Mouse (Mus musculus): ENCODE data around the gene Dcst1.

Dcst1 gene

GRCm38 (mm10) chr3:89337062-89337720 lies 27.9 kb downstream of the Dcst1 start:
- no peak for ATAC-seq (ENCODE audit: insufficient number of reproducible peaks, low FRiP score, low TSS enrichment)

GRCm38 (mm10) chr3:89336529-89336928 lies 28.5 kb downstream of the Dcst1 start:
- ATAC-seq (ENCODE audit: insufficient number of reproducible peaks, low FRiP score, low TSS enrichment), result no peak

GRCm38 (mm10) chr3:89333053-89333452 lies 32.0 kb downstream of the Dcst1 start:
- no peak for ATAC-seq (ENCODE audit: insufficient number of reproducible peaks, low FRiP score, low TSS enrichment)

GRCm38 (mm10) chr3:89332476-89332875 lies 32.6 kb downstream of the Dcst1 start:
- no peak for ATAC-seq (ENCODE audit: insufficient number of reproducible peaks, low FRiP score, low TSS enrichment)

- no peak for ATAC-seq (ENCODE audit: insufficient number of reproducible peaks, low FRiP score, low TSS enrichment)
Measured at GRCm38 (mm10) chr3:89332013-89332412, 33.0 kb downstream of the Dcst1 start.

GRCm38 (mm10) chr3:89331561-89331960 lies 33.5 kb downstream of the Dcst1 start:
- no peak for ATAC-seq (ENCODE audit: insufficient number of reproducible peaks, low FRiP score, low TSS enrichment)

GRCm38 (mm10) chr3:89330948-89331347 lies 34.1 kb downstream of the Dcst1 start:
- no peak for ATAC-seq (ENCODE audit: insufficient number of reproducible peaks, low FRiP score, low TSS enrichment)

- ATAC-seq (ENCODE audit: insufficient number of reproducible peaks, low FRiP score, low TSS enrichment), result no peak
Measured at GRCm38 (mm10) chr3:89330346-89330745, 34.7 kb downstream of the Dcst1 start.

- no peak for ATAC-seq (ENCODE audit: insufficient number of reproducible peaks, low FRiP score, low TSS enrichment)
Measured at GRCm38 (mm10) chr3:89328623-89329022, 36.4 kb downstream of the Dcst1 start.

- ATAC-seq (ENCODE audit: insufficient number of reproducible peaks, low FRiP score, low TSS enrichment), result no peak
Measured at GRCm38 (mm10) chr3:89327371-89327870, 37.6 kb downstream of the Dcst1 start.

- no peak for ATAC-seq (ENCODE audit: insufficient number of reproducible peaks, low FRiP score, low TSS enrichment)
Measured at GRCm38 (mm10) chr3:89325882-89326281, 39.2 kb downstream of the Dcst1 start.

GRCm38 (mm10) chr3:89322514-89323165 lies 42.4 kb downstream of the Dcst1 start, which contains the start of gene Efna3:
Gene Efna3, minus strand, starts transcription at chr3:89322965.
- no peak for ATAC-seq (ENCODE audit: insufficient number of reproducible peaks, low FRiP score, low TSS enrichment)

GRCm38 (mm10) chr3:89322131-89322500 lies 42.9 kb downstream of the Dcst1 start:
- ATAC-seq (ENCODE audit: insufficient number of reproducible peaks, low FRiP score, low TSS enrichment), result no peak

- no peak for ATAC-seq (ENCODE audit: insufficient number of reproducible peaks, low FRiP score, low TSS enrichment)
Measured at GRCm38 (mm10) chr3:89321183-89322130, 43.6 kb downstream of the Dcst1 start.

- no peak for ATAC-seq (ENCODE audit: insufficient number of reproducible peaks, low FRiP score, low TSS enrichment)
Measured at GRCm38 (mm10) chr3:89320581-89321182, 44.4 kb downstream of the Dcst1 start.

GRCm38 (mm10) chr3:89319591-89320350 lies 45.3 kb downstream of the Dcst1 start:
- ATAC-seq (ENCODE audit: insufficient number of reproducible peaks, low FRiP score, low TSS enrichment), result no peak

- ATAC-seq (ENCODE audit: insufficient number of reproducible peaks, low FRiP score, low TSS enrichment), result no peak
Measured at GRCm38 (mm10) chr3:89318971-89319590, 46.0 kb downstream of the Dcst1 start.

- no peak for ATAC-seq (ENCODE audit: insufficient number of reproducible peaks, low FRiP score, low TSS enrichment)
Measured at GRCm38 (mm10) chr3:89318316-89318715, 46.7 kb downstream of the Dcst1 start.

GRCm38 (mm10) chr3:89317246-89317645 lies 47.8 kb downstream of the Dcst1 start:
- ATAC-seq (ENCODE audit: insufficient number of reproducible peaks, low FRiP score, low TSS enrichment), result no peak
